Mouse (Mus musculus) urinary bladder, postnatal 25 days (tissue): ENCODE measurements around the gene Tmem178b.

Experiments
- DNase-seq: peaks from one replicate; pipeline ENCODE4 v3.0.0; 2022; ENCODE audit warnings: low spot score

Tmem178b gene

GRCm38 (mm10) chr6:40019396-40019795 lies 146.3 kb downstream of the Tmem178b start:
- no peak for DNase-seq

DNA sequence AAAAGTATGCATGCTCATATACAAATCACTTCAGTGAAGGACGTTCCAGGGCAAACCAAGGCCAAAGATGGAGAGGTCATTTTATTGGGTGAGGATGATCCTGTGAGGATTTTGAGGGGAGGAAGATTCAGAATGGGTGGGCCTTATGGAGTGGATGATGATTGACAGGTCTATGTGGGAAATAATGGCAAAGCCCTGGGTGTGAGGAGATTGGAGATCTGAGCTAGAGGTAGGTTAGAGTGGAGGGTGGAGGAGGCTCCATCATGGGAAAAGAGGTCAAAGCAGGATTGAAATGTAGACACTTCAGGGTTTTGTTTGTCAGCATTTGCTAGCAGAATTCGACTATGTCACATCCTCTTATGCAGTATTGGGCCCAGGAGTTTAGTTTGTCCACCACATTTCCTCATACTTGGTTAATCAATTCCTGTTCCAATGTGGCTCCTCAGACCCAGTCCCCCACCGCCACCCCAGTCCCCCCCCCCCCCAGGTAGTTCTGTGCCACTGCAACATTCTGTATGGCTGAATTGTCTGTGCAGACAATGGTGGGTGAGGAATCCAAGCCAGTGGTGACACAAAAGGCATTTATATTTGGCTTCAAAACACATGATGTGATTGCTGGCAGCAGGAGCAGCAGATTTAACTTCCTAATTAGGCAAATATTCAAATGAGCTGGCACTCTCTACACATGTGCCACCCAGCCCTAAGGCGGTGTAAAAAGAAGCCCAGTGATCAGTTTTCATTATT lies 150.7 kb downstream of the Tmem178b start:
- DNase-seq = no peak

DNA sequence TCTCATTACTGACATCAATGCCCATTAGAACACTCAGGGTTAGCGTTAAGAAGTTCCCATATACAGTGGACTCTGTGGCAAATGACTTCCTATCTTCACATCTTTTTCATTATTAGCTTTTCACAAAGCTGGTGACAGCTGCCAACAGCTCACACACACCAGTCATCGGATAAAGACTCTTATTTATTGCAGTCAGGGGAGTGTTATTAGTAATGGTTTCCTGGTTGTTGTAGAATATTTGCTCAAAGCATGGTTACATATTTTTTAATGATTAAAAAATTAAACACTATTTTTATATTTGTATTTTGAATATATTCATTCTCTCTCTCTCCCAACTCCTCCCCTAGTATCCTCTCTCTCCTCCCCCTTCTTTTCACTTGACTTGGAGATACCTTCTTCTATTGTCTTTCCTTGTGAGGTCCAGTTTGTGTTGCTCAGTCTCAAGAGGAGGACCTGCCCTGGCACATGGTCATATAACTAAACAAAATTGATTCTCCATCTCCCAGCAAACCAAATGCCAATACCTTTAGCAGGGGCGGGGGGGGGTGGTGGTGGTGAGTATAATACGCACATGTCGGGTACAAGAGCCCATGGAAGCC lies 151.4 kb downstream of the Tmem178b start:
- no peak for DNase-seq

GRCm38 (mm10) chr6:40032901-40033300 lies 159.8 kb downstream of the Tmem178b start:
- no peak for DNase-seq

GRCm38 (mm10) chr6:40033935-40034334 lies 160.9 kb downstream of the Tmem178b start:
- no peak for DNase-seq

- DNase-seq = no peak
Observed at GRCm38 (mm10) chr6:40048969-40049908, 176.2 kb downstream of the Tmem178b start.

DNA sequence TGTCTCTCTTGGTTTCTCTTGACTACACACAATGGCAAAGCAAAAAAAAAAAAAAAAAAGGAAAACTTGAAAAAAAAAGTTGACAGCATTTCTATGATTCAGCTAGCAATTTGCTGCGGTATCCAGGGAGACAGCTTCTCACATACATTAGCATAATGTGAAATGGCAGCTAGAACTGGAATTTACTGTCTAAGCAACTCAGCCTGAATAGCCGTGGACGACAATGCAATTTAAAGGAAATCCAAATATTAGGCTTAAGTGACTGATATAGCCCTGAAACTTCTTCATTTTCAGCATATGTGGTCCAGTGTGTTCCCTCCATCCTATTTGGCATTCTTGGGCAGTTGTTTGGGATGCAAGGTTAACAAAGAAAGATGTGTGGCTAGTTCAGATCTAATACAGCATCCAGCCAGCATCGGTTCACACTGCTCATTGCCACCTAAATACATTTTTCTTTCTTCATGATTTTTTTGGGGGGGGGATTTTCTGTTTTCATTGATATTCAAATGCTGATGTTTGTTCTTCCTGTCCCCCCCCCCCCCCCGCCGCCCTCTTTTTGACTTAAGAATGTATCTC lies 176.9 kb downstream of the Tmem178b start:
- DNase-seq = no peak

GRCm38 (mm10) chr6:40051698-40052097 lies 178.6 kb downstream of the Tmem178b start:
- no peak for DNase-seq

DNA sequence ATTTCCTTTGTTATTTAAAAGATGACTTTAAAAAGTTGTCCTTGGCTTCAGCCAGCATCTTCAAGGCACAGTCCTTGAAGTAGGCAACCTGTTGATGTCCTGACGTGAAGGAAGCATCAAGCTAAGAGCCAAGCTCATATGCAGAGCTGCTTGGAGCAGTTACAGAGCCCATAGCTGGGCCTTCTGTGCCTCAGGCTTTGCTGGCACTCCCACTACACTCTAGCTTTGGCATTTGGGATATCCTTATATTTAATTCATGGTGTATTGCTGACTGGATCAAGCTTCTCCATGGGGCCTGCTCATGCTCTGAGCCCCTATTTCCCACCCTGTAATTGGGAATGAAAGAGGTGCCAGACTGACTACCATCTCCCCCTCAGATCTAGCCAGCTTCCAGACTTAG lies 179.5 kb downstream of the Tmem178b start:
- no peak for DNase-seq

DNA sequence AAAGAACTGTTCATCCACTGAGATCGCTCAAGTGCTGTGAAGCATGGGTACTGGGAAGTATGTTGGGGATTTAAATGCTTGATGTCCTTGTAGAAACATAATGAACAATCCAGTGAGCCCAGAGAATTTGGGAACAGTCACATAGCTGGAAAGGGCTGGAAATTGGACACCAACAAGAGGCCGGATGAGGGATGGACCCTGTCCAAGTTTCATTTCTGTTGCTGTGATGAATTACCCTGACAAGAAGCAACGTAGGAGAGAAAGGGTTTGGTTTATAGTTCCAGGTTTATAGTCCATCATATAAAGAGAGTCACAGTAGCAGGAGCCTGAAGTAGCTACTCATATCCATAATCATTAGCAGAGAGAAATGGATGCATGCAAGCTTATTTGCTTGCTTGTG lies 186.4 kb downstream of the Tmem178b start:
- no peak for DNase-seq

- no peak for DNase-seq
Observed at GRCm38 (mm10) chr6:40061327-40062189, 188.5 kb downstream of the Tmem178b start.

DNA sequence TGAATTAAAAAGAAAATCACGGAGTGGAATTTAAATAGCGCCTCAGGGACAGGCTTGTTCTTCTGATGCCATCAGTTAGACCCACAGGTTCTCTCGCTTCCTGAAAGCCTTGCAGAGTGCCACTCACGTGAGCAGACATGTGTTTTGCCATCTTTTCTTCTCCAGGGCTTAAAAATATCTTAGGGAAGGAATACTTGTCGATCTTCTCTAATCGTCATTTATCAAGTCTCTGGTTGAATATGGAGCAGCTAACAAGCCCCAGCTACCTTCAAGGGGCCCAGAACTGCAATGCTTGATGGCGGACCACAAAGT lies 189.1 kb downstream of the Tmem178b start:
- DNase-seq = no peak

DNA sequence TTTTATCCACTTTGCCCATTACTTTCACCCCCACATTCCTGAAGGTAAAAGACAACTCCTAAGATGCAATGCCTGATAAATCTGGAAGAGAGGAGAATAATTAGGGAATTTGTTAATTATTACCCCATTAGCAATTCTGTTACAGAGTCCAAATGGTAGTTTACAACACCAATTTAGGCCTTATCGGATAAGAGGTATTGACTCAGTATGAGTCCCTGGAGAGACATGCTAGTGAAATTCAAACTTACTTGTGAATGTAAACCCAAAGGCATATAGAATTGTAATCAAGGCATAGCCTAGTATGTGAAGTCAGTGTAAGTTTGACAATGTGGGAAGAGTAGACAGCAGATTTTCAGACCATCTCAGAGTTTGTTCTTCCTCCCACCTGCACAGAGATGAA lies 190.4 kb downstream of the Tmem178b start:
- no peak for DNase-seq

- DNase-seq = no peak
Observed at GRCm38 (mm10) chr6:40063899-40064298, 190.8 kb downstream of the Tmem178b start.

GRCm38 (mm10) chr6:40064342-40064741 lies 191.3 kb downstream of the Tmem178b start:
- no peak for DNase-seq

GRCm38 (mm10) chr6:40068467-40068866 lies 195.4 kb downstream of the Tmem178b start:
- DNase-seq = no peak

- no peak for DNase-seq
Observed at GRCm38 (mm10) chr6:40071007-40071406, 197.9 kb downstream of the Tmem178b start.

DNA sequence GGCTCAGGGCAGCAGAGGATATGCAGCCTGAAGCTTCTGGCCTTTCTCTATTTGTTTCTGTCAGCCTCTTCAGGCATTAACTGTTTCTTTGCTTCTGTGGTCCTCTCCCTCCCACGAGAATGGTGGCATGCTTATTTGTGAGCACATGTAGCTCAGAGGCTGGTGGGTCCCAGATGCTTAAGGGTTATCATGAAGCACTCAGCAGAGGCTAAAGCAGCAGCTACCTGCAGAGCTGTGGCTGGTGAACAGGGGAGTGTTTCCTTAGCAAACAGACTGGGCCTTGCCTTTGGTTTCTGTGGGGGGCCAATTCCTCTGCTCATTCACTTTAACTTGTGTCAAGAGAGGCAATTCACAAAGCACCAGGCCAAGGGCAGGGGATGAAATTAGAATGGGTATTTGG lies 203.0 kb downstream of the Tmem178b start:
- no peak for DNase-seq

DNA sequence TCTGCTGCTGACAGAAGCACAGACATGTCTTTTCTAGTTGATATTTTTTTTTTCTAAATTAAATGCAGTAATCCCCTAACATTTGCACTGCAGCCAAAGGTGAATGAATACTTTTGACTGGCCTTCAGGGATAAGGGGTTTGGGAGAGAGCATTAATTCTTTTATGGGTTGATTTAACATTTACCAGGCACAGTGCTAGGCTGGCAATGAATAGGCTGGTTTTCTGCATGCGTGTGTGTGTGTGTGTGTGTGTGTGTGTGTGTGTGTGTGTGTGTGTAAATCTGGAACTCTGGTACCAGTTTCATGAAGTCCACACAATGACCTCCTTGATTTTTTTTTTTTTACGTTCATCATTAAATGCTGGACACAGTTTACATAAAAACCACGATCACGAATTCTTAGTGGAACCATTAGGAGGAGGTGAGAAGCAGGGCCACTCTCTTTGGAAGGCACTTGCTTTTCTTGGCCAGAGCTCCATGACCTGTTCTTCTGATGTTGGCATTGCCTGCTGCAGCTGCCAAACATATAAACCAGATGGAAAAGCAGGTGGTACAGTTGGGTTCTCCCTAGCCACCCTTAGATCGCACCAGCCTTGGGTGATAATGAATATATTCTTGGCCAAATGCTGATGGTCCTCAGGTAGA lies 203.7 kb downstream of the Tmem178b start:
- no peak for DNase-seq

GRCm38 (mm10) chr6:40078353-40078752 lies 205.3 kb downstream of the Tmem178b start:
- no peak for DNase-seq

GRCm38 (mm10) chr6:40083726-40084125 lies 210.7 kb downstream of the Tmem178b start:
- no peak for DNase-seq
